Mouse (Mus musculus): ENCODE measurements around the gene Tmem147.

Gene Tmem147

GRCm38 (mm10) chr7:30729396-30730063, at the start of gene Tmem147:
Gene Tmem147, minus strand, starts transcription at chr7:30729540.
- TF ChIP-seq GATA4 (IDR thresholded peaks at IDR 0.05; ENCODE audit: insufficient replicate concordance, low read length) = no peak

DNA sequence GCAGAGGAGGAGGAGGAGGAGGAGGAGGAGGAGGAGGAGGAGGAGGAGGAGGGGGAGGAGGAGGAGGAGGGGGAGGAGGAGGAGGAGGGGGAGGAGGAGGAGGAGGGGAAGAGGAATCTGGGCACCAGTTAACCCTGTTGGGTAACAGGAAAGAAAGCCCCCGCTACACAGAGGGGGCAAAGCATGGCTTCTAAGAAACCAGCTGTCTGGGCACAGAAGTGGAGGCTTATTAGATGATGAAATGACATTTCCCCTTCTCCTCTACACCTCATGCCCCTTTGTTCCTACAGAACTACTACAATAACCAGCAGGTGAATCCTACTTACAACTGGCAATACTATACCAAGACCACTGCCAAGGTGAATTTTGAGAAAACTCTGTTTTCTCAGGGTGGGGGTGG, 48.6 kb upstream of the Tmem147 start:
- TF ChIP-seq GATA4 (IDR thresholded peaks at IDR 0.05; ENCODE audit: insufficient replicate concordance, low read length) = no peak

DNA sequence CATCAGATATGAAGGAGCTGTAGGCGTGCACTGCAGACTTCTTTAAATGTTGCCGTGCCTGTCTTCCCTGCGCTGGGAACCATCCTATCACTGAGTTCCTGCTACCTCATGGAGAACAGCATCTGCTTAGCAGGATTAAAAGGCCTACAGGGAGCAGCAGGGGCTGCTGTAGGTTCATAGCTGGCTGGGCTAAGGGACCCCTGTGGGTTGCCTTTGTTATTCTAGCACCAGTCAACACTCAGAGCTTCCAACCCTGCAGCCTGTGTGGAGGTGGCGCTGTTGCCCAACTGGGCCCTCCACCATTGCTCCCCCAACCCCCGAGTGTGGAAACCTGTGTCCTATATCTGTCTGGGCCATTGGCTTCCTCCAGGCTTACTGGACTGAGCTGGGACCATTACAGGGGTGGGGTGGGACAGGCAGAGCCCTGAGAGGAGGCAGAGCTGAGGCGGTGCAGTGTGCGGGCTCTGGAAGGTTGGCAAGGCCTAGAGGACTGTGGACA, 47.8 kb upstream of the Tmem147 start:
- no peak for TF ChIP-seq GATA4 (IDR thresholded peaks at IDR 0.05; ENCODE audit: insufficient replicate concordance, low read length)

DNA sequence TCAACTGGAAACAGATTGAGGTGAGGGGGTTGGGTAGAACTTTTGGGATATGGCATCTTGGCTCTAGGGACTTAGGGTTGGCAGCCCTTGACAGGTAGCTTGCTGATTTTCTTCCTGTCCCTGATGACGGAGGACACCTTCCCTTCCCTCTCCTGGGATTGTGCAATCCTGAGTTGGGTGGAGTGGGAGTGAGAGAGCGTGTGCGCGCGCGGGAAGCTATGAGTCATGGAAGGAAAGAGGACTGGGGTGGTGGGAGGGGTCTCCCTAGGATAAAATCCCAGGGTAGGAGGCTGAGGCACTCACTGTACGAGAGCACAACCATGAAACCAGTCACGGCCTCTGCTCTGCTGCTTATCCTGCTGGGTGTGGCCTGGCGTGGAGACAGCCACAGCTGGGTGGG, 46.8 kb upstream of the Tmem147 start:
- TF ChIP-seq GATA4 (IDR thresholded peaks at IDR 0.05; ENCODE audit: insufficient replicate concordance, low read length) = no peak

- no peak for TF ChIP-seq GATA4 (IDR thresholded peaks at IDR 0.05; ENCODE audit: insufficient replicate concordance, low read length)
These were observed 39.9 kb upstream of the Tmem147 start for GRCm38 (mm10) chr7:30769236-30769635.

GRCm38 (mm10) chr7:30766408-30766807, 37.1 kb upstream of the Tmem147 start:
- TF ChIP-seq GATA4 (IDR thresholded peaks at IDR 0.05; ENCODE audit: insufficient replicate concordance, low read length) = no peak

DNA sequence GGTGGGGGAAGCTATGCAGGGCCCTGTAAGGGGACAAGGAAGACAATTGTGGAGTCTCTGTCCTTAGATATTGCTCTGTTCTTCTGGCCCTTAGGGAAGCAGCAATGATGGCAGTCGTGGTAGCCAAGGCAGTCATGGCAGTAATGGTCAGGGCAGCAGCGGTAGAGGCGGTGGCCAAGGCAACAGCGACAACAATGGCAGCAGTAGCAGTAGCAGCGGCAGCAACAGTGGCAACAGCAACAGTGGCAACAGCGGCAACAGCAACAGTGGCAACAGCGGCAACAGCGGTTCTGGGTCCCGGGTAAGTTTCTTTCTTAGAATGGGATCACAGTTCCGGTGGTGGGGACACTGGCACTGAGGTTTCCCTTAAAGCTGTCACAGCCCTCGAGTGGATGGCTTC, 35.8 kb upstream of the Tmem147 start:
- no peak for TF ChIP-seq GATA4 (IDR thresholded peaks at IDR 0.05; ENCODE audit: insufficient replicate concordance, low read length)

GRCm38 (mm10) chr7:30763456-30763855, 34.1 kb upstream of the Tmem147 start, which contains the start of gene Dmkn:
Gene Dmkn, plus strand, starts transcription at chr7:30763756.
- no peak for TF ChIP-seq GATA4 (IDR thresholded peaks at IDR 0.05; ENCODE audit: insufficient replicate concordance, low read length)

DNA sequence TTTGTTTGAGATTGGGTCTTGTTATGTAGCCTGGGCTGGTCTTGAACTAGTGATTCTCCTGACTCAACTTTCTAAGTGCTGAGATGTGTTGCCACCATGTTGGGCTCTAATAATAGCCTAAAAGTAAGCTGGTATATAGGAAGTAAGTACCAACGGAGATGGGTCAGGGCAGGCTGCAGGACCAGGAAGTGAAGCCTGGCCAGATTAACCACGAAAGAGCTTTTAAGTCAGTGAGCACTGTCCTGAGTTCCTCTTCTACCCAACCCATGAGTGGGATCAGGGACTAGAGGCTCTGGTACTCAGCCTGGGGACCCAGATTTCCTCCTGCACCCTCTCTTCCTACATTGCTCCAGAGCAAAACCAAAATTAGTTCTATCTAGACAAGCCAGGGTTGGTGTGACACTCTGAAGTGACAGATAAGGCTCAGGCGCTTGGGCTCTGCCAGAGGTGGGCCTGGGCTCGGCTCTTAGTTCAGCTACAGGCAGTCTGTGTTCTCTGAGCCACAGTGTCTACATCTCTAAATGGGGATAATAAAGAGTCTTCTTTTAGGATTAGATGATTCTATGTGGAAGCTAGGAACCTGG, 32.5 kb upstream of the Tmem147 start:
- no peak for TF ChIP-seq GATA4 (IDR thresholded peaks at IDR 0.05; ENCODE audit: insufficient replicate concordance, low read length)

GRCm38 (mm10) chr7:30758853-30759252, 29.5 kb upstream of the Tmem147 start:
- no peak for TF ChIP-seq GATA4 (IDR thresholded peaks at IDR 0.05; ENCODE audit: insufficient replicate concordance, low read length)

DNA sequence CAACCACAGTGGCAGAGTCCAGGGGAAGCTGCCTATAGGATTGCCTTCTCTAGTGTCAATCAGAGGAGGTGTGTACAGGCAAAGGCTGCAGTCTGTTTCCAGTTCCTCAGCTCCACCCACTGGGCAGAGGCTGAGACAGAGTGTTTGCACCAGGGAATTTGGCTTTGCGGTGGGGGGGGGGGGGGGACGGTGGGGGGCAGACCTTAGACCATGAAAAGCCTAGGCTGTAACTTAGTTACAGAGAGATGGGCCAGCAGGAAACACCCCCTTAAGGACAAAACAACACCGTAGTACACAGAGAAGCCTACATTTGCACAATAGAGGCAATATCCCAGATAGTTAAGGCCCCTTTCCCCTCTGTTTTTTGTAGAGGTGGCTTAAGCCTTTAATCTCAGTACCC, 27.7 kb upstream of the Tmem147 start:
- TF ChIP-seq GATA4 (IDR thresholded peaks at IDR 0.05; ENCODE audit: insufficient replicate concordance, low read length) = no peak

GRCm38 (mm10) chr7:30751086-30751669, 21.8 kb upstream of the Tmem147 start, which contains the start of gene Sbsn:
Gene Sbsn, plus strand, starts transcription at chr7:30751471.
- TF ChIP-seq GATA4 (IDR thresholded peaks at IDR 0.05; ENCODE audit: insufficient replicate concordance, low read length) = no peak

- no peak for TF ChIP-seq GATA4 (IDR thresholded peaks at IDR 0.05; ENCODE audit: insufficient replicate concordance, low read length)
These were observed 20.7 kb upstream of the Tmem147 start for GRCm38 (mm10) chr7:30749824-30750606.

GRCm38 (mm10) chr7:30747525-30748204, 18.3 kb upstream of the Tmem147 start:
- TF ChIP-seq GATA4 (IDR thresholded peaks at IDR 0.05; ENCODE audit: insufficient replicate concordance, low read length) = no peak
